Mouse (Mus musculus): ENCODE measurements around the gene Gbx2.

Gene Gbx2

GRCm38 (mm10) chr1:89931120-89931519 lies at the start of gene Gbx2:
Gene Gbx2, minus strand, starts transcription at chr1:89931179.
- DNase-seq (ENCODE audit: inconsistent ontology term) = peak; percentile 72

DNA sequence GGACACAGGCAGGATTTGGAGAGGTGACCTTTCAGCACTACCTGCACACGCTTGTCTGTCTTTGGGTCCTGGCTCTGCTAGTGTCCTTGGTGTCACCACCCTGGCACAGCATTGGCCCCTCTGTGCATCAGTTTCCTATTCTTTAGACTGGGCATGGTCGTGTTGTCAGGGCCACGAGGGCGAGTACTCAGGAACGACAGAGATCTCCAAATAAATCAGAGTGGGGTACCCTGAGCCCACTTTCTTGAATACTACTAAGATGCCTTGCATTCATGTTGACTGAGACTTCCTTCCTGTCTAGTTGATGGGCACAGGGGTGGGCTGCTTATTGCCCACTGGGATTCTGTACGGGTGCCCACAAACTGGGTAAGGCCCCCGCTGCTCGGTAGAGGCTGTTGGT lies 46.3 kb upstream of the Gbx2 start:
- no peak for DNase-seq (ENCODE audit: inconsistent ontology term)

- DNase-seq (ENCODE audit: inconsistent ontology term) = no peak
Measured at GRCm38 (mm10) chr1:89976411-89976810, 45.4 kb upstream of the Gbx2 start.

- DNase-seq (ENCODE audit: inconsistent ontology term) = no peak
Measured at GRCm38 (mm10) chr1:89974541-89974940, 43.6 kb upstream of the Gbx2 start.

DNA sequence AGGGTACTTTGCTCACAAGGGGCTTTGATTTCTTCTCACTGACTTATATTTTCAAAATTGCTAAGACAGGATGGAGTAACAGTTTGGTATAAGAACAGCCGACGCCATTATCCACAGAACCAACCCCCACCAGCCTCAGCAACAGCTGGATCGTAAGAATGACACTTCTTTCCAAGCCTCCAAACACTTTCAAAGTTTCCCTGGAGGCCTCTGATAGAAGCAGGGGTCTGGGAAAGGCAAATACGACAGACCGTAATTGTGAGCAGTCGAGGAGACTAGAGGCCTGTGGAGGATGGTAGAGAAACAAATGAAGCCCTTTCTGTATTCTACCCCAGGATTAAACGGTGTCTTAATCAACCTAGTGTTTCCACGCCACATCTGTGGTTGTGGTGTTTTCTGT lies 40.9 kb upstream of the Gbx2 start:
- no peak for DNase-seq (ENCODE audit: inconsistent ontology term)

GRCm38 (mm10) chr1:89969714-89970110 lies 38.7 kb upstream of the Gbx2 start:
- DNase-seq (ENCODE audit: inconsistent ontology term) = no peak

DNA sequence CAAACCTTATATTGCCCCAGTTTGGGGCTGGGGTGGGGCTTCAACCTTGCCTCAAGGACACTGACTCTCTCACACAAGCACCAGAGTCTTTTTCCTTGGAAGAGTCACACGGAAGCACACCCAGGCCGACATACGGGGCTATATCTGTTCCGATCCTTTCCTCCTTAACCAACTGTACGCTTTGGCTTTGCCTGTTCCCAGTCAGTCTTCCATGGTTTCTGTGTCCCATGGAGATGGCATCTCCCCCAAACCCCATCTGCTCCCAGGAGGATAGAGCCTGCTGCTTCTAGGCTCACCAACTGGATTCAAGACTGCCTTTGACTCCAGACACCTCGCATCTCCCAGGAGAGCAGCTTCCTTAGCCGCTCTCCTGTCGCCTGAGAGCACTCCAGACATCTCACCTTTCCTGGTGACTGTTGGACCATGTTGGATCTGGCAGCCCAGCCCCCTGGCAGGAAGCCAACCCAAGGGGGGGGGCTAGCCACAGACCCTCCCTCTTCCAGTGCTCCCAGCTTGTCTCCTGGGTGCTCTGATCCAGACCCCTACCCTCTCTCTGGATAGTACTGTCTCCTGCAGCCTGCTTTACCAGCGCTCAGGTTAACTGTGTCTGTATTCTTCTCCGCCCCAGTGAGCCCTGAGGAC lies 38.2 kb upstream of the Gbx2 start:
- DNase-seq (ENCODE audit: inconsistent ontology term) = no peak

DNA sequence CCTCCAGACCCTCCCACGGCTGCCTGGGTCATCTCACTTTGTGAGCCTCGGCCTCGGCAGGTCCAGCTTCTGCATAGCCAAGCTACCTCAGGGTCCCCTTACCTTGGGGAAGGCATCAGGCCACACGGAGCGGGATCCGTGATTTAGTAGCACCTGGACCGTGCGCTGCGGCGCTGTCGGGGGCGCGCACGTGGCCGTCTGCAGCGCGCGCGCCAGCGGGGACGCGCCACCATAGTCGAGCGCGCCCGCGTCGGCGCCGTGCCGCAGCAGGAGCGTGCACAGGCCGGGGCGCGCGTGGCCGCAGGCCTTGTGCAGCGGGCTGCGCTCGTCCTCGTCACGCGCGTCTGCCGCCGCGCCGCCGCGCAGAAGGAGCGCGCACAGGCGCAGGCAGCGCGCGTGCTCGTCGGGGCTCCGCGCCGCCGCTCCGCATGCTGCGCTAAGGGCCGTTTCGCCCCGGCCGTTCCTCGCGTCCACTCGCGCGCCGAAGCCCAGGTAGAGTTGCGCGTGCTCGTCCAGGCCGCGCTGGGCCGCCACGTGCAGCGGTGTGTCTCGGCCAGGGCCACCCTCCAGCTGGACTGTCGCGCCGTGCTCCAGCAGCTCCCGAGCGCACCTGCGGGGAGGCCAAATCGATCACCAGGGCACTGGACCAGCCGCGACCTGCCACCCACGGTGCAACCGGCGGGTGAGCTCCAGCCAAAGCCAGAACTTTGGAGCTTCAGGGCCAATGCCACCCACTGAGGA lies 37.3 kb upstream of the Gbx2 start:
- DNase-seq (ENCODE audit: inconsistent ontology term) = peak; percentile 21

DNA sequence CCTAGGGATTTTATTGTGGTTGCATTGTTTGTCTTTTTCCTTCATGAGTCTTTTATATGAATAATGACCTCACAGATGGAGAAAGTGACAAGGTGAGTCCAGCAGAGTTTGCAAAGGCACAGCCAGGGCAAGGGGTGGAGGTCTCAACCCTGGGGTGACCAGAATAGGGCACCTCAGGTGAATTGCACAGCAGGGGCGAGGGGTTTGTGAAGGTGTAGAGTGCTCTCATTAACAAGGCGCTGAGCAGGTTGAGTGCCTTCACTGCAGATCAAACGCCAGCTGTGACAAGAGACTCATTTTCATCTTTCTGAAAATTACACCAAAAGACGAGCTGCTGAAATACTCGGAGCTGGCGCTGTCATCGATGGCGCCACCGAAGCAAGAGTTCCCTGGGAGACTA lies 36.6 kb upstream of the Gbx2 start:
- DNase-seq (ENCODE audit: inconsistent ontology term) = no peak

DNA sequence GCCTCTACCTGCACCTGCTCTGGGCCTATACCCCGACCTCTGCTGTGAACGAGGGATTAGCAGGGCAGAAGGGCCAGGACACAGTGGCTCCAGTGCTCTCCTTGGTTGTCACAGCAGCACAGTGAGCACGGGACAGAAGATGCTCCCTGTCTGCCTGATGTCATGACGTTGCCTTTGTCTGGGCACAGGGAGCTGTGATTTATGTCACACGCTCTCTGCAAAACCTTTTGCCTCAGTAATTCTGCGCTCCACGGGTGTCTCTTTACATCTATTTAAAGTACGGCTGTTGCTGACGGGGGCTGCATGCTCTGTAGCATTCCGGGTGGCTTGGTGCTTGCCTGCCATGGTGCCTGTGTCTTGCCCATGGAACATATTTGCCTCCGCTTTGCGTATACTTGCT lies 33.4 kb upstream of the Gbx2 start:
- no peak for DNase-seq (ENCODE audit: inconsistent ontology term)

- DNase-seq (ENCODE audit: inconsistent ontology term) = no peak
Measured at GRCm38 (mm10) chr1:89963296-89963695, 32.3 kb upstream of the Gbx2 start.

DNA sequence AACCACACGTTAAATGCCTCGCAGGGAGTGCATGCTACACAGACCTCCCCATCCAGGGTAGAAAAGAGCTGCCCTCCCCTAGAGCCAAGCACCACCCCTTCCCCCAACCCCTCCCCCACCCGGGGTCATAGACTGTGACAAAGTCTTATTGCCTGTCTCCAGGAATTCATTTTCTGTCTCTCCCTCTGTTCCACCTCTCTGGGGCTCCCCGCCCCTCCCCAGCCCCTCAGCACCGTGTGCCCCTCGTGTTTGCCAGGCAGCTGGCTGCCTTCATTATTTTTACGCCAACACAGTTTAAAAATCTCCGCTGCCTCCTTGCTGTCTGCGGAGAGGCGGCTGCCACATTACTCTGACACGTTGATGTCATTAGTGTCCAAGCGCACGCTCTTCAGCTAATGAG lies 31.1 kb upstream of the Gbx2 start:
- no peak for DNase-seq (ENCODE audit: inconsistent ontology term)

GRCm38 (mm10) chr1:89959393-89959792 lies 28.4 kb upstream of the Gbx2 start:
- DNase-seq (ENCODE audit: inconsistent ontology term) = no peak

DNA sequence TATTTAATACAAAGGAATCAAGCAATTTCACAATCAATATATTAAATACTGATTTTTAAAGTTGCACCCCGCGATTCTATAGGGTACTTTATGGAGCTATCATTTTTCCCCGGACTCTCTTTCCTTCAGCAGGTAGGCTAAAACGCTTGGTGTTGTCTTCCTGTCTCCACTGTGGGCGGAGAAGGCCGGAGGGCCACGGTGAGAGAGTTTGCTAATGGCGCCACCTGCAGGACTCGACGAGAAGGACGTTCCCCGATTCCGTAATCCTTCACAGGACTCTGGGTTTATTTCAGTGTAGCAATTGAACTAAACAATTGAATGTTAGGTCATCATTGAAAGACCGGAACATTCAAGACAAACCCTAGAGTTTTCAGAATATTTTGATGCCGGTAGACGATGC lies 12.2 kb upstream of the Gbx2 start:
- DNase-seq (ENCODE audit: inconsistent ontology term) = peak; percentile 63

- peak; percentile 62 for DNase-seq (ENCODE audit: inconsistent ontology term)
Measured at GRCm38 (mm10) chr1:89942395-89942976, 11.5 kb upstream of the Gbx2 start.

- peak; percentile 64 for DNase-seq (ENCODE audit: inconsistent ontology term)
Measured at GRCm38 (mm10) chr1:89941701-89942381, 10.9 kb upstream of the Gbx2 start.

GRCm38 (mm10) chr1:89940961-89941524 lies 10.1 kb upstream of the Gbx2 start:
- DNase-seq (ENCODE audit: inconsistent ontology term) = no peak

DNA sequence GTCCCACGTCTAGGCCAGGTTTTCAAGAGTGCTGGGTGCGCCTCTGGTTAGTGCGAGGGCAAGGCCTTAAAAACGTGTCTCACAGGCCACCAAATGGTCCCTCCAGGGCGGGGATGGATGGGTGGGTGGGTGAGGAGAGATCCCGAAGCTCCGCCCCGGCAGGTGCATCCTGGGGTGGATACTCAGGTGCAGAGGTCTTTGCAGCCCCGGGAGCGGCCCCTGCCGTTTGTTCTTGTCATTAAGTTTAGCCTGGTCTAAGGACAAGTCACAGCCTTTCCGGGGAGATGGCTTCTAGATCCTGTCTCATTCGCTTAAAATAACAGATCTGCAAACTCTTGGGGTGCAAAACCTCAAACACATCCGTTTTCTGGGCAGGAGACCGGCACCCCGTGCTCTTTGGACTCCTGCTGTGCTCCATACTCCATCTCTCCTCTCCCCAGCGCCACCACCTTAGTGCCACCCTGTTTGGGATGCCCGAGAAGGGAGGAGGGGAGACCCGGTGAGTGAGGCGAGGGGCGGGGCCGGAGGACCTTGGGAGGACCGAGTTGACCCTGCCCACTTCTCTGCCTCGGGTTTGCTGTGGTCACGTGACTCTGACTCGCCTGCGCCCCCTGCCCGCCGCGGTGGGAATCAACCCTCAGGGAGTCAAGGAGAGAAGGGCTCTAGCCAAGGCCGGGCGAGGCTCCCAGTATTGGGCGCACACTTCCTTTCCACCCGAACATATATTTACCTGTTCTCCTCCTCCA lies 9.2 kb upstream of the Gbx2 start:
- peak; percentile 66 for DNase-seq (ENCODE audit: inconsistent ontology term)

DNA sequence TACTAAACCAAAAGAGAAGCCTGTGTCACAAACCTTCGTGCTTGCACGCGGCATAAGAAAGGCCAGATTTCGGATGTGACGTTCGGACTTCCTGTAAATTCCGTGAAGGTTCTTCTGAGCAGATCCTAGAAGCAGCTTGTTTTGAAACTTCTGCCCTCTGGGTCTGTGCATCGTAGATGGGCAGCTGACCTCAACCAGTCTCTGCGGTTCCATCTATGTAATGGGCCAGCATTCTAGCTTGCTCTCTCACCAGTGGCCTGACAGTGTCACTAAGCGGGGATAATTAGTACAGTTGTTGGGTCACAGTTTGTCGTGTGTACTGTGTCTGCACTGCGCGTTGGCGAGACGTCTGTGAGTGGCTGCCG lies 8.6 kb upstream of the Gbx2 start:
- DNase-seq (ENCODE audit: inconsistent ontology term) = no peak

DNA sequence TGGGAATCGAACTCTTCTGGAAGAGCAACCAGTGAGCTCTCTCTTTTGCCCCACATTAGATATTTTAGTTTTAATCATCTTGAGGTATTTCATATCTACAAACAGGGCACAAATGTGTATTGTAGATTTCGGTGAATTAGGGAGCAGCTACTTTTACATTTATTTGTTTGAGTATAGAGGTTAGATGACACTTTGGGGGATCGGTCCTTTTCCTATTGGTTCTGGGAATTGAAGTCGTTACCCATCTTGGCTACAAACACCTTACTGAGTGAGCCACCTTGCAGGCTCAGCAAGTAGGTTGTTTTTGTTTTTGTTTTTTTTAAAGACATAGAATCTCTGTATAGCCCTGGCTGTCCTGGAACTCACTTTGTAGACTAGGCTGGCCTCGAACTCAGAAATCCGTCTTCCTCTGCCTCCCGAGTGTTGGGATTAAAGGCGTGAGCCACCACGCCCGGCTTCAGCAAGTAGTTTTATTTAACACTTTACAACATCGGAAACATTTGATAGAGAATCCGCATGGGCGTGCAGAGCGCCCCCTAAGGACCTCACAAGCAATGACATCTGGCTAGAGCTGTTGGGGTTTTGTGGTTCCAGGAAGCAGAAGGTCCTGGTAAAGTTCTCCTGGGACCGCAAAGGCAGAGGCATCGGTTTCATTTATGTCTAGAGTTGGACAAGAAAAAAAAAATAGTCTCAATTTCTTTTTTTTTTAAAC lies 8.1 kb upstream of the Gbx2 start:
- no peak for DNase-seq (ENCODE audit: inconsistent ontology term)

All from Muller cell, postnatal 12 days (primary cell).